Mouse (Mus musculus): ENCODE measurements around the gene Rere. TPM values are rescaled to one million over a fixed set of nuclear protein-coding genes. Genes with fewer than 3 reads are reported as not detected.

Gene Rere
- total RNA-seq, 1 experiment, result 21.7 TPM

DNA sequence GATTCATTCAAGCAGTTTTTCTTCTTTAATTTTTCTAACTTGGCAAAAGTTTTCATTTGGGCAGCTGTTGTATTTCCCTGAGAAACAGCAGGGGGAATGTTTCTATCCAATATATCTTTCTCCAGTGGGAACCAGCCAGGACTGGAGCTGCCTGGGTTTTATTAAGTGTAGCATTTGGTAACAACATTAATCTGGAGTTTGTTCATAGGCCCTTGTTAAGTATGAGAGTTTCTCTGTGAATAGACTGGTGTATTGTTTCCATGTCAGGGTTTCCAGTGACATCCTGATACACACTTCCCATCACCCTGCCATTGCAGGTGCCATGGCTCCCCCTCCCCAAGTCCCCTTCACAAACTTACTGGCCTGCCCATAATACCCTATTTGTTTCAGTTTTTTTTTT is 114.9 kb downstream of the Rere start:
- H3K4me3 ChIP-seq (ENCODE audit: insufficient read depth in 1 of 2, low read depth in 1 of 2, low read length in 2 of 2, poor library complexity in 1 of 2, severe bottlenecking in 1 of 2), result no peak overlapping the region
- no peak overlapping the region for H3K27ac ChIP-seq (ENCODE audit: insufficient read depth, low read depth, low read length, poor library complexity, severe bottlenecking)
- in situ Hi-C loops (cut with MboI; ENCODE audit: low sequenced_read_pairs in 2 of 2, unreplicated experiment in 2 of 2), result no loop called here
- no peak overlapping the region for H3K9ac ChIP-seq (ENCODE audit: insufficient read depth, low read depth, low read length, poor library complexity, severe bottlenecking)
- no peak for DNase-seq (ENCODE audit: low read depth, low spot score)
- H3K4me1 ChIP-seq (ENCODE audit: control insufficient read depth in 2 of 2, insufficient read depth in 2 of 2, low read length in 2 of 2, poor library complexity in 1 of 2), result peaks cover 4 to 6% of the 10 kb centered on the region in 2 experiments; a peak in 1 of 4 replicates
- TF ChIP-seq ZC3H11A (IDR thresholded peaks at IDR 0.05; ENCODE audit: borderline replicate concordance, low read depth, low read length) (no peak), CHD2 (IDR thresholded peaks at IDR 0.05; ENCODE audit: low read depth, low read length) (no peak), ZNF384 (IDR thresholded peaks at IDR 0.05; ENCODE audit: low read depth, low read length) (no peak), MAFK (IDR thresholded peaks at IDR 0.05; ENCODE audit: insufficient read depth, low read depth, low read length) (no peak), HCFC1 (IDR thresholded peaks at IDR 0.05; ENCODE audit: borderline replicate concordance, insufficient read depth, low read length) (no peak)
- H3K36me3 ChIP-seq (ENCODE audit: control insufficient read depth, insufficient read depth, low read length, poor library complexity, severe bottlenecking), result no peaks in the 10 kb centered on the region
- H3K9me3 ChIP-seq (ENCODE audit: control insufficient read depth, insufficient read depth, low read depth, low read length), result no peaks in the 10 kb centered on the region

DNA sequence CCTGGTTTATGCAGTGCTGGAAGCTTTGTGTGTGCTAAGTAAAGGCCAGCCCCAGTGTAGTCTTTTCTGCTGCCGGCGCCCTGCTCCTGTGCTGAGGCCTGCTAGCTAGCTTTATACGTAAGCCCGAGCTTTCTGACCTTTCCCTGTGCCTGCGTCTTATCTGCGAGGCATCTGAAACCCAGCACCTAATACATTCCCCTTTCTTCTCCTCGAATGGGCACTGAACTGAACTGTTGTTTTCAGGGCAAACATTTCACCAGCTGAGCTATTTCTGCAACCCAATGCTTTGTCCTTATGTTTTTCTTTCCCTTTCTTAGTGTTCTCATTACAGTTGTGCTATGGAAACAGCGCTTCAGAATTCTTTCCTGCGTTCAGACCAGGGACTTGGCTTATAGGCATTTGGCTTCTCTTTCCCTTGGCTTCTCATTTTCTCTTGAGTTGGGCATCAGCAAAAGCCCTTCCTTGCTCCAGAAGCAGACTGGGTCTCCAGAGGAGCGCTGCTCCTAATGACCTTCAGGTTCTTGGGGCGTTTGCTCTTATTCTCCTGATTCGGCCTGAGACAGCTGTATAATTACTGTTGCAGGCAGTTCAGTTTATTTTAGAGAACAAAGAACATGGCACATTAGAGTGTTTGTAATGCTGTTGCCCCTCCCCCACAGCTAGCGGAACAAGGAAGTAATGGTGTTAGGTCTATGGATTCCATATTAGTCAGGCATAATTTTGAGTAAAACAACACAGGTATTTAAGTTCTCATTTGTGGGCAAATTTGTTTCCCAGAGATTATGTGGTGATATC is 115.6 kb downstream of the Rere start:
- no peak for DNase-seq (ENCODE audit: low read depth, low spot score)
- H3K9ac ChIP-seq (ENCODE audit: insufficient read depth, low read depth, low read length, poor library complexity, severe bottlenecking), result no peak overlapping the region
- H3K36me3 ChIP-seq (ENCODE audit: control insufficient read depth, insufficient read depth, low read length, poor library complexity, severe bottlenecking), result no peaks in the 10 kb centered on the region
- in situ Hi-C loops (cut with MboI; ENCODE audit: low sequenced_read_pairs in 2 of 2, unreplicated experiment in 2 of 2), result no loop called here
- H3K4me1 ChIP-seq (ENCODE audit: control insufficient read depth in 2 of 2, insufficient read depth in 2 of 2, low read length in 2 of 2, poor library complexity in 1 of 2), result peaks cover 4 to 6% of the 10 kb centered on the region in 2 experiments; a peak in 1 of 4 replicates
- no peak overlapping the region for H3K4me3 ChIP-seq (ENCODE audit: insufficient read depth in 1 of 2, low read depth in 1 of 2, low read length in 2 of 2, poor library complexity in 1 of 2, severe bottlenecking in 1 of 2)
- H3K27ac ChIP-seq (ENCODE audit: insufficient read depth, low read depth, low read length, poor library complexity, severe bottlenecking), result no peak overlapping the region
- TF ChIP-seq CHD2 (IDR thresholded peaks at IDR 0.05; ENCODE audit: low read depth, low read length) (no peak), ZNF384 (IDR thresholded peaks at IDR 0.05; ENCODE audit: low read depth, low read length) (no peak), ZC3H11A (IDR thresholded peaks at IDR 0.05; ENCODE audit: borderline replicate concordance, low read depth, low read length) (no peak), MAFK (IDR thresholded peaks at IDR 0.05; ENCODE audit: insufficient read depth, low read depth, low read length) (no peak), HCFC1 (IDR thresholded peaks at IDR 0.05; ENCODE audit: borderline replicate concordance, insufficient read depth, low read length) (no peak)
- H3K9me3 ChIP-seq (ENCODE audit: control insufficient read depth, insufficient read depth, low read depth, low read length), result no peaks in the 10 kb centered on the region

DNA sequence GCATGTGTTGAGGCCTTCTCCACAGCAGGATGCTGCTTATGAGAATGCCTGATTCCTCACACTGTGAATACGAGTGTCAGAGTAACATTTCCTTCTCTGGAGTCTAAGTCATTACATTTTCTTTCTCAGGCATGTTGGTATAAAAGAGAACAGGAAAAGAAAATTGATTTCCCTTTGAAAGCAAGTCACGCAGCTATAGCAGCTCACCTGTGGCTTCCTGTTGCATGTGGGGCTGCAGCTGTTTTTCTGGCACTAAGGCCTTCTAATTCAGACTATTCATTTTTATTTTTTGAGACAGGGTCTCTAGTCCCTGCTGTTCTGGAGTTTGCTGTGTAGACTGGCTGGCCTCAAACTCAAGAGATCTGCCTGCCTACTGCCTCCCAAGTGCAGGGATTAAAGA is 117.6 kb downstream of the Rere start:
- Histone ChIP-seq H3K36me3 (ENCODE audit: control insufficient read depth, insufficient read depth, low read length, poor library complexity, severe bottlenecking) (no peaks in the 10 kb centered on the region), H3K27ac (ENCODE audit: insufficient read depth, low read depth, low read length, poor library complexity, severe bottlenecking) (no peak overlapping the region), H3K4me3 (ENCODE audit: insufficient read depth in 1 of 2, low read depth in 1 of 2, low read length in 2 of 2, poor library complexity in 1 of 2, severe bottlenecking in 1 of 2) (no peak overlapping the region), H3K4me1 (ENCODE audit: control insufficient read depth in 2 of 2, insufficient read depth in 2 of 2, low read length in 2 of 2, poor library complexity in 1 of 2) (peaks cover 4 to 11% of the 10 kb centered on the region in 2 experiments; a peak in 2 of 4 replicates), H3K9ac (ENCODE audit: insufficient read depth, low read depth, low read length, poor library complexity, severe bottlenecking) (no peak overlapping the region), H3K9me3 (ENCODE audit: control insufficient read depth, insufficient read depth, low read depth, low read length) (no peaks in the 10 kb centered on the region)
- TF ChIP-seq MAFK (IDR thresholded peaks at IDR 0.05; ENCODE audit: insufficient read depth, low read depth, low read length) (no peak), HCFC1 (IDR thresholded peaks at IDR 0.05; ENCODE audit: borderline replicate concordance, insufficient read depth, low read length) (no peak), ZC3H11A (IDR thresholded peaks at IDR 0.05; ENCODE audit: borderline replicate concordance, low read depth, low read length) (no peak), ZNF384 (IDR thresholded peaks at IDR 0.05; ENCODE audit: low read depth, low read length) (no peak), CHD2 (IDR thresholded peaks at IDR 0.05; ENCODE audit: low read depth, low read length) (no peak)
- no peak for DNase-seq (ENCODE audit: low read depth, low spot score)
- in situ Hi-C loops (cut with MboI; ENCODE audit: low sequenced_read_pairs in 2 of 2, unreplicated experiment in 2 of 2), result no loop called here

DNA sequence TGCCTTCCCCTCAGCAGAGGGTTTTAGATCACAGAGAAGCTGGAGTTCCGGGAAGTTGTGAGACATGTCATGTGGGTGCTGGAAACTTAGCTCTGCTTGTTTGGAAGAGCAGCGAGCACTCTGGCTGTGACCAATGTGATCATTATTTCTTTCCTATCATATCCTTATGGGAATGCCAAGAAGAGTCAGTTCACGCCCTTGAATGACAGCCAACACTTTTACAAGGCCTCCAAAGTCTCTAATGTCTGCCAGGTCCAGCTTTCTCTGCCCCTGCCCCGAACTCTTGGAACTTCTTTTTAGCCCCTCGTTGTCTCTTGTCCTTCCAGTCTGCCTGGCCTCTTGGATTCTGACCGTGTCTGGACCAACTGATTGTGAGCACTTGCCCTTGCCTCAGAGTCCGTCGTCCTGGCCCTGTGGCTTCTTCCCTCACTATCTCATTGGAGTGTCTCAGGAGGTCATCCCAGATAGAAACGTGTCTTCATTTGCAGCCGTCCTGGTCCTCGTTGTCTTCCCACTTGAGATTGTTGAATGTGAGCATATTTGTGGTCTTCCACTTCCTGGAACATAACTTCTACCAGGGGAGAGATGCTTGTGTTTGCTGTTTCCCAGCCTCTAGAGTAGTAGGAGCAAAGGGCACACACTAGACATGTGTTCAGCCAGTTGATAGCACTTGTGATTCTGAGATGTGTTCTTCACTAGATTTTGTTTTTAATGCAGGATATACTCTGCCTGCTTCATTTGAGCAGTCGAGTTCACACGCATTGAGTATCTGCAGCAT is 120.6 kb downstream of the Rere start:
- TF ChIP-seq ZNF384 (IDR thresholded peaks at IDR 0.05; ENCODE audit: low read depth, low read length), result no peak
- in situ Hi-C loops (cut with MboI; ENCODE audit: low sequenced_read_pairs in 2 of 2, unreplicated experiment in 2 of 2), result no loop called here

More for the DNA sequence above, 120.6 kb downstream of the Rere start:
- no peak for DNase-seq (ENCODE audit: low read depth, low spot score)
- Histone ChIP-seq H3K4me1 (ENCODE audit: control insufficient read depth in 2 of 2, insufficient read depth in 2 of 2, low read length in 2 of 2, poor library complexity in 1 of 2) (peaks cover 1 to 13% of the 10 kb centered on the region in 2 experiments; a peak in 2 of 4 replicates), H3K9me3 (ENCODE audit: control insufficient read depth, insufficient read depth, low read depth, low read length) (no peaks in the 10 kb centered on the region), H3K9ac (ENCODE audit: insufficient read depth, low read depth, low read length, poor library complexity, severe bottlenecking) (no peak overlapping the region), H3K36me3 (ENCODE audit: control insufficient read depth, insufficient read depth, low read length, poor library complexity, severe bottlenecking) (peaks cover 3% of the 10 kb centered on the region; the same call in 1 of the 2 replicates), H3K27ac (ENCODE audit: insufficient read depth, low read depth, low read length, poor library complexity, severe bottlenecking) (no peak overlapping the region), H3K4me3 (ENCODE audit: insufficient read depth in 1 of 2, low read depth in 1 of 2, low read length in 2 of 2, poor library complexity in 1 of 2, severe bottlenecking in 1 of 2) (no peak overlapping the region)
